Mouse (Mus musculus): ENCODE data around the gene Flad1.
"Not testable (repeated sequence)": the region's sequence is repeated elsewhere in the genome, so short reads cannot be mapped to it uniquely, and the experiment has no call there.

Flad1 gene

DNA sequence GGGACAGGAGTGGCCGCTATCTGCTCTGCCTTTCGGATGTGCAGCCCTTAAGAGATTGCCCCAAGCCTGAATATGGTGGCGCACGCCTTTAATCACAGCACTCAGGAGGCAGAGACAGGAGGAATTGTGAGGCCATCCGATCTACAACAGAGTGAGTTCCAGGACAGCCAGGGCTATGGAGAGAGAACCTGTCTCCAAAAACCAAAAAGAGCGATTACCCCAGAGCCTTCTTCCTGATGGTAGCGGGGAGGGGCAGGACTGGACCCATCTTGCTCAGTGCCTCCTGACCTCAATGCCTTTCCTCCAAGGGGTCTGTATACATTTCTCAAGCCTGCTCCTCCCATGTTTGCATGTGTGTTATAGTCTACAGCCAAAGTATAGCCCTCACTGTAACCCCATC is 17.4 kb upstream of the Flad1 start:
- not testable (repeated sequence) for ATAC-seq (ENCODE audit: insufficient number of reproducible peaks, low FRiP score, low TSS enrichment)

DNA sequence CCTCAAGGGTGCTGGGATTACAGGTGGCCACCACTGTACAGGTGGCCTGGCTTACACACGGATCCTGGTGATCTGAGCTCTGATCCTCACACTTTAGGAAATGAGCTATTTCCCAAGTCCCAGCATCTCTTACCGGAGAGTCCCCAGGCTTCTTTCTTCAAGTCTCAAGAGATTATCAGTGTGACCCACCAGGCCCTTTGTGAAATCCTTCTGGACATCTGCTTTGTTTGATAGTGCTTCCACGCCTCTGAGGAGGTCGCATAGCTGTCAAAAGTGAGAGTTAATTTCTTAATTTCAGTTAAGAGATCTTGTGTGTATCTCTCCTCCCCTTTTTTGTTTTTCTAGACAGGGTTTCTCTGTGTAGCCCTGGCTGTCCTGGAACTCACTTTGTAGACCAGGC is 14.2 kb upstream of the Flad1 start:
- ATAC-seq (ENCODE audit: insufficient number of reproducible peaks, low FRiP score, low TSS enrichment): no peak

DNA sequence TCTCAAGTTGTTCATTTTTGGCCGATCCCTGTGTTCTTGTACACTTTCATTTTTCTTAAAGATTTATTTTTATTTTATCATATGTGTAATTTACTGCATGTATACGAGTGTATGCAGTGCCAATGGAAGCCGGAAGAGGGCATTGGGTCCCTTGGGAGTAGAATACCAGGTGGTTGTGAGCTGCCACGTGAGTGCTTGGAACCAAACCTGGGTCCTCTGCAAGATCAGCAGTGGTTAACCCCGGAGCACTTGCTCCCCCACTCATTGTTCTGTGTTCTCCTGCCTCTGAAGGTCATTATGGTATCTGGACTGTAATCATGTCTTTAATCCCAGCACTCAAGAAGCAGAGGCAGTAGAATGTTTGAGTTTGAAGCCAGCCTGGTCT is 13.5 kb upstream of the Flad1 start:
- no peak for ATAC-seq (ENCODE audit: insufficient number of reproducible peaks, low FRiP score, low TSS enrichment)

DNA sequence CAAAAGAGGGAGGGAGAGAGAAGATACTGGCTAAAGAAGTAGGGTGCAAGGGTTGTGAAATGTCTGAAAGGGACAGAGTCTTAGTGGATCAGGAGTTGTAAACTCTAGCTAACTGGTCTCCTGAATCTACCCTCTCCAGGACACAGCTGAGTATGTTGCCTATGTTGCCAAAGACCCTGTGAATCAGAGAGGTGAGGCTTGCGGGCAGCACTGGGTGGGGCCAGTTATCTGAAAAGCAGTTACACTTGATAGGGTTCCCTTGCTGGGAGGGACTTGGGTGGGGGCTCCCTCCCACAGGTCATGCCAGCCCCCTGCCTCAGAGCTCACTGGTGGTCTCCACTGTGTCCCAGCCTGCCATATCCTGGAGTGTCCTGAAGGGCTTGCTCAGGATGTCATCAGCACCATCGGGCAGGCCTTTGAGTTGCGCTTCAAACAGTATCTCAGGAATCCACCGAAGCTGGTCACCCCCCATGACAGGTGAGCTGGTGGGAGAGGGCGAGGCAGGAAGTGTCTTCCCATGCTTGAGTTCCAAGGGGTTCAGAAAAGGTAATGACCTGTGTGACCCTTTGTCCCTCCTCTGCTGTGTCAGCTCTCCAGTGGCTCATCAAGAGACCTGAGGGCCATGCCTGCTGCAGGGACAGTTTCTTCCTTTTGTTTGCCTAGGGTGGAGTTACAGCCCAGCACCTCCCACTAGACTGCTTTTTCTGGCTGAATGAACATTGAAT is 12.9 kb upstream of the Flad1 start:
- ATAC-seq (ENCODE audit: insufficient number of reproducible peaks, low FRiP score, low TSS enrichment): no peak

DNA sequence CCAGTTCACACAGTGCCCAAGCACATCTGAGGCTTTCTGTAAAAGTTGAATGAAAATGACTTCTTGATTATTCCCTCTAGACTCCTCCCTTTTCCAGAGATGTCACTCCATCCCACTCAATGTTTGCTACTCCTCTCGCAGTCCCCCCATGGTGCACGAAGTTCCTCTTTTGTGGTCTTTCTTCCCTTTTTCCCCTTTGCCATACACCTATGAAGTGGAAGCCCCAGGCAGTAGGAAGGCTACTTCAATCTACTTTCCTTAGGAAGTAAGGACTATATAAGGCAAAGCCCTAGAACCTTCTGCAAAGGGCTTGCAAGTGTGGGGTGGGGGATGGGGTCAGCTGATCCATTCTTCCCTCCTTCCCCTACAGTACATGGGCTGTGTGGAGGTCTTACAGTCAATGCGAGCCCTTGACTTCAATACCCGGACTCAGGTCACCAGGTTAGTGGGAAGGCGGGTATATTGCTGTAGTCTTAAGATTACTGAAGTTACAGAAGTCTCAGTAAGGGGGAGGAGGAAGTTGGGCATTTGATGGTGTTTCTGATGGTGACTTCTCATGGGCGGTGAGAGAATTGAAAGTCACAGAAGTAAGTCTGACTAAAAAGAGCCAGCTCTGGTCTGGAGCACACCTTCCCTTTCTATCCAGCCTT is 11.0 kb upstream of the Flad1 start:
- no peak for ATAC-seq (ENCODE audit: insufficient number of reproducible peaks, low FRiP score, low TSS enrichment)

DNA sequence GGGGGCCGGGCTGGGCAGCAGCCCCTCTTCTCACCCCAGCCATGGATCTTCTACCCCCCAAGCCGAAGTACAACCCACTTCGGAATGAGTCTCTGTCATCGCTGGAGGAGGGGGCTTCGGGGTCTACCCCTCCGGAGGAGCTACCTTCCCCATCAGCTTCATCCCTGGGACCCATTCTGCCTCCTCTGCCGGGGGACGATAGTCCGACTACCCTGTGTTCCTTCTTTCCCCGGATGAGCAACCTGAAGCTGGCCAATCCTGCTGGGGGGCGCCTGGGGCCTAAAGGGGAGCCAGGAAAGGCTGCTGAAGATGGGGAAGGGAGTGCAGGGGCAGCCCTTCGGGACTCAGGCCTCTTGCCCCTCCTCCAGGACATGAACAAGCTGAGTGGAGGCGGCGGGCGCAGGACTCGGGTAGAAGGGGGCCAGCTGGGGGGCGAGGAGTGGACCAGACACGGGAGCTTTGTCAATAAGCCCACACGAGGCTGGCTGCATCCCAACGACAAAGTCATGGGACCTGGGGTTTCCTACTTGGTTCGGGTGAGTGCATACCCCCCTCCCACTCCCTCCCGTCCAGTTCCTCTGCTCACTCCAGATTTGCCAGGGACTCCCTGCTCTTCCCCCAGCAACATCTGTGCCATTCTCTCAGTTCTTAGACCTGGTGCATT is 10.3 kb upstream of the Flad1 start:
- ATAC-seq (ENCODE audit: insufficient number of reproducible peaks, low FRiP score, low TSS enrichment): no peak

DNA sequence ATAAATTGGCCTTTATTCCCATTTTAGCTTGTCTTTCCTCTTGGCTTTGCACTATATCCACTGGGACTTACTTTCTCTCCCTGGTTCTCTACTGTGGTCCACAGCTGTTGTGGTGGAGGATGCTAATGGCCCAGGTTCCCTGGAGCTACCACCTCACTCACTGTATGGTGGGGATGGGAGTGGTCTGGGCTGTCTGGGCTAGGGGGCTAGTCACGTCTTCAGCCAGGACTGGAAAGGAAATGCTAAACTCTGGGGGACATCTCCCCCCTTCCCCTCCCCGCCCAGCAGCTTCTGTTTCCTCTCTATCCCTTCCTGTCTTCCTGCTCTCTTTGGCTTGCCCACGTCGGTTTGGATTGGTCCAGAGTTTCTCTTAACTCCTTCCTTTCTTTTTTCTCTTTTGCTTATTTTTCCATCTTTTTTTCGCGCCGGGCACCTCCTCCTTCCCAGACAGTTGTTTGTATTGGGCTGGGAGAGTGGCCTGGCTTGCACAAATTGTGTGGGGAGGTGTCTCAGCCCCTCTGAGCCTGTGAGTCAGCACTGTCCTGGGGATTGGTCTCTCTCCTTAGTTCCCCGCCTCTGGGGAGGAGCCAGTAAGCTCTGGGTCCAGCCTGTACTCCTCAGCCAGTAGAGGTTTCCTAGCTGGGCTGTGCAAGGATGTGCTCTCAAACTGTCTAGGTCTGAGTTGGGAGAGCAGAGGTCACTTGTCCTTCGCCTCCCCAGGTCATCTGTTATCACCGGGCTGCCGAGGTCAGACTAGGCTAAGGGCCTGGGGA is 9.5 kb upstream of the Flad1 start:
- ATAC-seq (ENCODE audit: insufficient number of reproducible peaks, low FRiP score, low TSS enrichment): peak; percentile 74

DNA sequence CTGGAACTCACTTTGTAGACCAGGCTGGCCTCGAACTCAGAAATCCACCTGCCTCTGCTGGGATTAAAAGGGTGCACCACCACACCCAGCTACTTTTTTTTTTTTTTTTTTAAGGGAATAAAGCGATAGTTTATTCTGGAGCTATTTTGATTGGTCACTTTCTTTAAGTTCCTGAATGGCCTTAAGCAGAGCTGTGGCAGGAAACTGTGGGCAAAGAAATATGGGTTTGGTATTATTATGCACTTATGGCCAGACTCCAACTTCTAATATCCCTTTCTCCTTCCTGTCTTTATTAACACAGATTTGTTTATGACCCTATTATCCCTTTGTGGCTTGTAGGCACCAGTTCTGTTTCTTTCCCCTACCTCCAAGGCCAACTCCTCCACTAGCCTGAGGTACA is 8.8 kb upstream of the Flad1 start:
- ATAC-seq (ENCODE audit: insufficient number of reproducible peaks, low FRiP score, low TSS enrichment): no peak

DNA sequence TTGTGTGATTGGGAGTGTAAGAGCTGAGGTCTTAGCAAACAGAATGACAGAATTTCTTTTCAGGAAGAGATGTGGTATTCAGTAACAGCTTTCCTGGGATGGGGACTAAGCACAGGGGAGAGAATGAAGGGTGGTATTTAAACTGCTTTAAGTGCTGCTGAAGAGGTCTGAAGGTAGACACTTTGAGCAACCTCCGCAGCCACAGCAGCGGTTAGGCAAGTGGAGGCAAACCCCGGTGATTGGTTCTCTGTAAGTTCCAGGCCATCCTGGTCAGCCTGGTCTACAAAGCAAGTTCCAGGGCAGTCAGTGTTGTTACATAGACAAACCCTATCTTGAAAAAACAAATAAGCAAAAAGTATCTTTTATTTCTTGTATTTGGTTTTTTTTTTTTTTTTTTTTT is 8.3 kb upstream of the Flad1 start:
- no peak for ATAC-seq (ENCODE audit: insufficient number of reproducible peaks, low FRiP score, low TSS enrichment)

DNA sequence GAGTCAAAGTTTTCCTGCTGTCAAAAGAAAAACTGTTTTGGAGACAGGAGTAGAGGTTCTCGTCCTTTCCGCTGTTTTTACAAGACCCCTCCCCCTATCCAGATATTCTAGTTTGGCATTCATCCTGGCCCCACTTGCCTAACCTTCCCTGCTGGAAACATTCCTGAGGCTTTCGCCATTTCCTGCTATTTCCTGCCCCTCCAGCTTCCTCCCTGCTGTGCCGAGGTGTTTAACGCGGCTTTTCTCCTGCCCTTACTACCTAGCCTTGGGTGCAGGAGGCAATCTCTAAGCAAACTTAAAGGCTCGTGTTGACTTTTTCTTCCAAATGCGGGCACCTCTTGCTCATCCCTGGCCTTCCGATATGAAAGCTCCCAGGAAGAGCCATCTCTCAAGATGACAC is 7.9 kb upstream of the Flad1 start:
- ATAC-seq (ENCODE audit: insufficient number of reproducible peaks, low FRiP score, low TSS enrichment): no peak

DNA sequence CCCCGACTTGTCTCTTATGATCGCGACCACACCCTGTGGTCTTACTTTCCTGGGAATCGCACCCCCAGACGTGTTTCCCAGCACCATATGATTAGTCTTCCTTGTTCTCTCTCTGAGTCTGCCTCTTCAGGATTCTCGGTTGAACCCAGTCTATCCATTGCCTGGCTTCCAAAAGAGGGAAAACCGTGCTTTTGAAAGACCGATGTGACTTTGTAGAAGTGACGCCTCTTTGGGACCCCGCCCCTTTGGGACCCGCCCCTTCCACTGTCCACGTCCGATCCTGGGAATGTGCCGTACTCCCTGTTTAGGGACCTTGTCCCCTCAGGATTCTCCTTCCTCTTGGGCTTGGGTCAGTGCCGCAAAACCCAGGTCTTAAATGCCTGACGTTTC is 7.2 kb upstream of the Flad1 start:
- no peak for ATAC-seq (ENCODE audit: insufficient number of reproducible peaks, low FRiP score, low TSS enrichment)

DNA sequence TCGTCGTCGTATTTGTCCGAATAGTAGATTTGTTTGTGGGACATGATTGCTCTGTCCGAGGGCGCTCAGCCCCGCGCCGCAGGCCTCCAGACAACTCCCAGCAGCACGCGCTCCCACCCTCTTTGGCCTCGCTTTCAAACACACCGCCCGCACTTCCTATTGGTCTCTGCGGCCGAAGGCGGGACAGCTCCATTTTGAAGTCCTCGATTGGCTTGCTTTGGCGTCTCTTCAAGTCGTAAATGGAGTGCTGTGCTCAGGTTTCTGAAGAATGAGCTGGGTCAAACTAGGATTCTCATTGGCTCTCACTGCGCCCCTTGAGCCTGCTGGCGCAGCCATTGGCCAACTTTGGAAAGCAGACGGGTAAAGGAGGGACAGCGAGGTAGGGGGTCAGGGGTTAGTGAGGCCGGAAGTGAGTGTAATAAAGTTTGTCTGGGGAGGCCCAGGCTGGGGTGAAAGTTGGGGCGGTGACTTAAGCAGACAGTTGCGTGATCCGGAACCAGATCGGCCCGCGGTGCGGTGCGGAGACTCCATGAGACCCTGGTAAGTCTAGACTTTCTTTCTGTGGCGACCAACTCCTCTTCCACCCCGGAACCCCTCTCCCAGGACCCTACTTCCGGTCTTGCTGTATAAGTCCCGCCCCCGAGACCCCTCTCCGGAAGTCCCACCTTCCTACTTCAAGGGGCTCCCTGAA is 6.6 kb upstream of the Flad1 start, which contains the start of the genes Cks1b and Shc1:
Gene Cks1b, minus strand, starts transcription at position 214 of the 691 bp plus-strand sequence.
Gene Shc1, plus strand, starts transcription at position 274 of the 691 bp plus-strand sequence.
- peak; percentile 90 for ATAC-seq (ENCODE audit: insufficient number of reproducible peaks, low FRiP score, low TSS enrichment)

DNA sequence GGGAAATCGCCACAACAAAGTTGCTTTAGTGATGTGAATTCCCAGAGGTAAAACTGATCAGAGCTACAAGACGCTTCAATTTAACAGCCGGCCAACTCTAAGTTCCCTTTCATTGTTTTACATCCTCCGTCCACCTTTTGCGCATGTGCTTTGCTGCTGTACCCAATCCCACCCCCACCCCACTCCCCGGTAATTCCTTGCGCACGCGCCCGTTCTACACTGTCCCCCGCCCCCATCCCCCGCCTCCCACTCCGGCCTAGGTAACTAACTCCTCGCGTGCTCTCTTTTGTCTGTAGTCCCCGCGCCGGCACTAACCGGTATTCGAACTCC is 6.1 kb upstream of the Flad1 start:
- ATAC-seq (ENCODE audit: insufficient number of reproducible peaks, low FRiP score, low TSS enrichment): no peak

DNA sequence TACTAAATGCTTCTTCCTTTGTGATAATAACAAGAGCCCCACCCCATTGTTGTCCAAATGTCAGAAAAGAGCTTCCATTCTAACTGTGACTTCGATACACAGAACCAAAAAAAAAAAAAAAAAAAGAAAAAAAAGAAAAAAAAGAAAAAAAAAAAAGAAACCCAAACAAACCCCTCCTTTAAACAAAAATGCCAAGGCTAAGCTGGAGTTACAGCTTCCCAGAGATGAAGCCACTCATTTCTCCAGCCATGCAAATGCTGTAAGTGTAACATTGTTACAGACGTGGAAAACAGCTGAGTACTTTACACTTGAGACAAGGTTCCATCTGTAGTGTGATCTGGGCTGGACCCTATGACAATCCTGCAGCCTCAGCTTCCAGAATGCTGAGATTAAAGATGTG is 5.5 kb upstream of the Flad1 start:
- no peak for ATAC-seq (ENCODE audit: insufficient number of reproducible peaks, low FRiP score, low TSS enrichment)

DNA sequence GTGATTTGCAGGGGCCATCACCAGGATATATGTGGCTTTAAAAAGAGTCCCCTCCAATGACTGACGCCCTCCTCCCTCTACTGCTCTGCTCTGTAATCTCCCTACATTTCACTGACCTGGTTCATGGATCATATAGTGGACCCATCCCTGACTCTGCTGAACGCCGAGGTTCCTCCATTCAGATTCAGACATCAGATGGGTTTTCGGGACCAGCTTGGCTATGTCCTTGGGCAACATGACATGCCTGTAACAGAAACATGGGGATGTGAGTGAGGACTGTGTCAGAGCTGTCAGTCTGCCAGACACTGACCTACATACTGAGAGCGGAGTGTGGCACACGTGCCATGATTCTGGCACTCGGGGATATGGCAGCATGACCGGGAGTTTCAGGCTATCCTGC is 4.5 kb upstream of the Flad1 start:
- ATAC-seq (ENCODE audit: insufficient number of reproducible peaks, low FRiP score, low TSS enrichment): no peak

DNA sequence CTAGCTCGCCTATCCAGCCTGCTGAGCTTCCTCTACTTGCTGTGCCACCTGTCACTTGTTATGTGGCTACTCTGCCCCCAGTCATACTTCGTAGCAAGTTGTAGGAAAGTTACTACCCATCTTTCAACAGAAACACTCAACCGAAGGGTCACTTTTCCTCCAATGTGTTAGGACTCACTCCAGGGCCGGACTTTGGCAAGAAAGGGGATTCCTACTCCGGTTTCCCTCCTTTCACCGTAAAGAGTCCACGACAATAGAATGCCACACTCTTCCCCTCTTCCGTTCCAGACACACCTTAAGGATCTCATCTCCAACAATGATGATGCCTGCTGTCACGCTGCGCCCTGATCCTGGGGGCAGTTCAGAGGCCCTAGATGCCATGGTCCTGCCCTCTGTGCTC is 806 bp downstream of the Flad1 start:
- ATAC-seq (ENCODE audit: insufficient number of reproducible peaks, low FRiP score, low TSS enrichment): no peak

DNA sequence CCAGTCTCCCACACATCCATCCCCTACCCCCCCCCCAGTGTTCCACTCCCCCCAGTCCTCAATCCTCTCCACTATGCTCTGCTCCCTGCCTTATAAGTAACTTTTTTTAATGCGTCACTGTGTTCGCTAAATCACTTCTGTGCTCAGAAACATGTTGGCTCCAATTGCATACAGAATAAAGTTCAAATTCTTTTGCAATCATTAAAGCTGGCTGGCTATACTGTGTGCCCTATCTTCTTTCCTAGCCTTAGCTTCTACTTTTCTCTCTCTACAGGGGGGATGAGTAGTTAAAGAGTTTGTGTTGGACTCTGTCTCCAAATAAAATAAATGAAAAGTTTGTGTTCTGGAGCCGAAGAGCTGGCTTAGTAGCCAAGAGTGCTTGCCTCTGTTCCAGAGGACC is 2.0 kb downstream of the Flad1 start:
- ATAC-seq (ENCODE audit: insufficient number of reproducible peaks, low FRiP score, low TSS enrichment): no peak

DNA sequence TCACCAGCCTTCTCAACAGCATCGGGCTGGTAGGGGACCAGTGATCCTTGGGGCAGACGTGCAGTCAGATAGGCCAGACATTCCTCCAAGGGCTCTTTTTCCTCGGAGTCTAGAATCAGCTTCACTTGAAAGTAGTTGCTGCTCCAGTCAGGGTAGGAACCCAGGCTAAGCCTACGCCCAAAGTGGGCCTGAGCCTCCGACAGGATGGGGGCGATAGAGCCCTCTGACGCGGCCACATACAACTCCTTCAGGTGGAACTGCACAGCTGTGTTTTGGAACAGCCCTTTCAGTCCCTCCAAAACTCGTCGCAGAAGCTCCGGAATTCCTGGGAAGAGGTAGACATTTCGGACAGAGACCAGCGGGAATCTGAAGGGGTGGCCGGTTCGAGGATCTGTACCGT is 3.2 kb downstream of the Flad1 start:
- ATAC-seq (ENCODE audit: insufficient number of reproducible peaks, low FRiP score, low TSS enrichment): no peak

DNA sequence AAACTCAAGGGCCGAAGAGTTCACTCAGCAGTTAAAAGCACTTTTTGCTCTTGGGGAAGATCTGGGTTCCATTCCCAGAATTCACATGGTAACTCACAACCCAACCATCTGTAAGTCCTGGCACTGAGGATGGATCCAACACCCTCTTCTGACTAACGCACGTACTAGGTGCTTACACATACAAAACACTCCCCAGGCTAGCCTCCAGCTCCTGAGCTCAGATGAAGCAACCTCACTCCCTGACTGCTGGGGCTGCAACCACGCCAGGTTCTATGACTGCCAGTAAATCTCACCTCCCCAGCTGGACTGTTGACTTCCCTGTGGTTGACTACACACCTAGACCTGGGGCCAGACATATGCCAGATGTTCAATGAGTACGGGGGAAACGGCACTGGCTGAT is 4.8 kb downstream of the Flad1 start:
- no peak for ATAC-seq (ENCODE audit: insufficient number of reproducible peaks, low FRiP score, low TSS enrichment)

DNA sequence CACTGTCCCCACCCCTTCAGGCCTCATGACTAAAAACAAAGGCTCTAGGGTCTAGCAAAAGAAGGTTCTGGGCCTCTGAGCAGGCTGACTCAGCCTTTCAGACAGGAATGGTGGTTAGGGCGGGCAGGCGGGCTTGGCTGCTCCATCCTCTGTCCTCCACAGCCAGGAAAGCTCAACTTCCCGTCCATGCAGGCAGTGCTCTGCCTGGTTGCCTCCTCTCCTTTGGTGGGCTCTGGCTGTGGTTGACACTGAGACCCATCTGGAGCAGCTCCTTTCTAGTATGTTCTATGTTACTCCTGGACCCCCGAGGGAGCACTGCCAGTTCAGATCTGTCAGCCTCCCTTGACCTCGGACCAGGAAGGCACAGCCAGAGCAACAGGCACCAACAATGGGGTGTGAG is 9.0 kb downstream of the Flad1 start, which contains the start of gene Lenep:
Gene Lenep, minus strand, starts transcription at position 101 of the 400 bp plus-strand sequence.
- no peak for ATAC-seq (ENCODE audit: insufficient number of reproducible peaks, low FRiP score, low TSS enrichment)

All from cerebellum, adult (tissue).